In the genomic region with DNA sequence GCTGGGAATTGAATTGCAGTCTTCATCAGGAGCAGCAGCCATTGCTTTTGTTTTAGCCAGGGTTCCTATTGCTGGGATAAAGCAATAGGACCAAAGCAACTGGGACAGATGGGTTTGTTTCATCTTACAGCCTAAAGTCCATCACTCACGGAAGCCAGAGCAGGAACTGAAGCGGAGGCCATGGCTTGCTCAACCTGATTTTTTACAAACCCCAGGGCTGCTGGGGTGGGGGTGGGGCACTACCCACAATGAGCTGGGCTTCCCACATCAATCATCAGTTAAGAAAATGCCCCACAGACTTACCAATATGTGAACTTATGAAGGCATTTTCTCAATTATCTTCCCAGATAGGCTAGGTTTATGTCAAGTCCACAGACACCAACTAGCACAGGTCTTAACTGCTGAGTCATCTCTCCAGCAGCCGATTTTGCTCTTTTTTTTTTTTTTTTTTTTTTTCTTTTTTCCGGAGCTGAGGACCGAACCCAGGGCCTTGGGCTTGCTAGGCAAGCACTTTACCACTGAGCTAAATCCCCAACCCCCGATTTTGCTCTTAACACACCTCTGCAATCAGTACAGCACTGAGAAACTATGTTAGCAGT, we compare ENCODE assay signal across 20 mouse cellular contexts. TPM values are rescaled to one million over a fixed set of nuclear protein-coding genes. Genes with fewer than 3 reads are reported as not detected.
DNase-seq lines count a peak whose midpoint lies in the region; ATAC-seq and TF ChIP-seq lines count a peak whose summit lies in the region.
"Had no signal": no experiment of that assay in that cellular context is flagged by ENCODE, and none has a peak within 500 bp of the region (broad histone marks: within the 10 kb centered on the region; RNA-seq: fewer than 3 reads in every experiment).

No protein-coding gene starts in this region.

- 55% methylated on average over 6 of the region's 6 CpGs for WGBS in limb, embryonic 13.5 days
- WGBS in limb, embryonic 10.5 days = 67% methylated on average over 6 of the region's 6 CpGs
- 49% methylated on average over 6 of the region's 6 CpGs for WGBS in limb, embryonic 15.5 days
- 44% methylated on average over 6 of the region's 6 CpGs for WGBS in stomach, postnatal 0 days

- H3K27ac ChIP-seq in limb, embryonic 13.5 days = peak overlapping the region; percentile 33; the same call in 1 of the 2 replicates
- H3K27ac ChIP-seq in limb, embryonic 10.5 days = no peak overlapping the region
- 0 out of 2 replicates have a peak overlapping the region, but pooled peaks have one; percentile 1 for H3K27ac ChIP-seq in limb, embryonic 15.5 days
- H3K27ac ChIP-seq in stomach, postnatal 0 days (replicated peaks) = peak overlapping the region; percentile 63
- H3K27ac ChIP-seq: embryonic facial prominence, embryonic 13.5 days; forebrain, embryonic 12.5 days; heart, embryonic 10.5 days; heart, embryonic 15.5 days; liver, embryonic 13.5 days; midbrain, embryonic 13.5 days had no signal

- no peak for TF ChIP-seq CTCF in stomach, postnatal 0 days (IDR thresholded peaks at IDR 0.05; ENCODE audit: low read depth)

- no peak overlapping the region for H3K9ac ChIP-seq in limb, embryonic 13.5 days
- no peak overlapping the region for H3K9ac ChIP-seq in limb, embryonic 15.5 days
- no peak overlapping the region for H3K9ac ChIP-seq in stomach, postnatal 0 days (ENCODE audit: low read length)
- H3K9ac ChIP-seq: embryonic facial prominence, embryonic 13.5 days; forebrain, embryonic 12.5 days; forebrain, postnatal 0 days; heart, embryonic 15.5 days; liver, embryonic 13.5 days; midbrain, embryonic 13.5 days had no signal

- H3K36me3 ChIP-seq in limb, embryonic 13.5 days = no peaks in the 10 kb centered on the region
- no peaks in the 10 kb centered on the region for H3K36me3 ChIP-seq in limb, embryonic 10.5 days
- H3K36me3 ChIP-seq in limb, embryonic 15.5 days = no peaks in the 10 kb centered on the region
- no peaks in the 10 kb centered on the region for H3K36me3 ChIP-seq in stomach, postnatal 0 days (ENCODE audit: control insufficient read depth, insufficient read depth, low read length)
- H3K36me3 ChIP-seq: embryonic facial prominence, embryonic 13.5 days; forebrain, embryonic 12.5 days; G1E; heart, embryonic 10.5 days; heart, embryonic 15.5 days; liver, embryonic 13.5 days; midbrain, embryonic 13.5 days had no signal

- TF ChIP-seq EP300 in stomach, postnatal 0 days (optimal IDR thresholded peaks at IDR 0.05) = no peak

- no peaks in the 10 kb centered on the region for H3K9me3 ChIP-seq in limb, embryonic 13.5 days
- no peaks in the 10 kb centered on the region for H3K9me3 ChIP-seq in limb, embryonic 10.5 days (replicated peaks)
- no peaks in the 10 kb centered on the region for H3K9me3 ChIP-seq in limb, embryonic 15.5 days
- H3K9me3 ChIP-seq in stomach, postnatal 0 days (ENCODE audit: control insufficient read depth, low read length) = no peaks in the 10 kb centered on the region
- H3K9me3 ChIP-seq: embryonic facial prominence, embryonic 13.5 days; forebrain, embryonic 12.5 days; G1E; heart, embryonic 10.5 days; heart, embryonic 15.5 days; liver, embryonic 13.5 days; midbrain, embryonic 13.5 days had no signal

- no peak overlapping the region for H3K4me2 ChIP-seq in limb, embryonic 13.5 days (replicated peaks)
- no peak overlapping the region for H3K4me2 ChIP-seq in limb, embryonic 15.5 days
- H3K4me2 ChIP-seq in stomach, postnatal 0 days (replicated peaks; ENCODE audit: low read depth) = no peak overlapping the region
- H3K4me2 ChIP-seq: embryonic facial prominence, embryonic 13.5 days; forebrain, embryonic 12.5 days; heart, embryonic 15.5 days; liver, embryonic 13.5 days; midbrain, embryonic 13.5 days had no signal

- DNase-seq in limb, embryonic 10.5 days (ENCODE audit: low spot score) = no peak
- peak; percentile 14 for DNase-seq in NIH3T3 (ENCODE audit: low read depth)
- no peak for DNase-seq in stomach, postnatal 0 days (ENCODE audit: low spot score)
- DNase-seq in layer of hippocampus, adult 18-20 months (ENCODE audit: low spot score in 2 of 2) = no peak
- DNase-seq in layer of hippocampus, adult 8-10 months (ENCODE audit: low spot score in 2 of 2) = no peak
- DNase-seq: B cell, adult 2 months; cerebellum, adult 18-20 months; embryo, embryonic 11 days; forebrain, postnatal 0 days; liver, embryonic 13.5 days had no signal

- no peaks in the 10 kb centered on the region for H3K27me3 ChIP-seq in limb, embryonic 13.5 days
- no peaks in the 10 kb centered on the region for H3K27me3 ChIP-seq in limb, embryonic 10.5 days (ENCODE audit: low read depth, poor library complexity, severe bottlenecking)
- H3K27me3 ChIP-seq in limb, embryonic 15.5 days = no peaks in the 10 kb centered on the region
- no peaks in the 10 kb centered on the region for H3K27me3 ChIP-seq in stomach, postnatal 0 days (ENCODE audit: control insufficient read depth, insufficient read depth, low read length)
- H3K27me3 ChIP-seq: embryonic facial prominence, embryonic 13.5 days; forebrain, embryonic 12.5 days; heart, embryonic 15.5 days; liver, embryonic 13.5 days; midbrain, embryonic 13.5 days; Patski had no signal

- no peak overlapping the region for H3K4me3 ChIP-seq in limb, embryonic 13.5 days
- no peak overlapping the region for H3K4me3 ChIP-seq in limb, embryonic 10.5 days
- H3K4me3 ChIP-seq in limb, embryonic 15.5 days = no peak overlapping the region
- no peak overlapping the region for H3K4me3 ChIP-seq in stomach, postnatal 0 days (ENCODE audit: low read depth, low read length)
- H3K4me3 ChIP-seq: embryonic facial prominence, embryonic 13.5 days; forebrain, embryonic 12.5 days; heart, embryonic 10.5 days; heart, embryonic 15.5 days; liver, embryonic 13.5 days; midbrain, embryonic 13.5 days had no signal

- peaks cover 59% of the 10 kb centered on the region for H3K4me1 ChIP-seq in limb, embryonic 13.5 days
- peaks cover 24% of the 10 kb centered on the region for H3K4me1 ChIP-seq in limb, embryonic 10.5 days
- peaks cover 52% of the 10 kb centered on the region for H3K4me1 ChIP-seq in limb, embryonic 15.5 days
- peaks cover 7% of the 10 kb centered on the region for H3K4me1 ChIP-seq in stomach, postnatal 0 days (replicated peaks; ENCODE audit: control insufficient read depth, insufficient read depth)
- H3K4me1 ChIP-seq: midbrain, embryonic 13.5 days had no signal

- no peak for ATAC-seq in limb, embryonic 13.5 days (ENCODE audit: low FRiP score, low read depth)
- ATAC-seq in limb, embryonic 15.5 days (ENCODE audit: insufficient number of reproducible peaks, low FRiP score, low TSS enrichment, low read depth) = no peak
- no peak for ATAC-seq in stomach, postnatal 0 days (ENCODE audit: low FRiP score, low TSS enrichment)
- ATAC-seq: forebrain, postnatal 0 days; intestine, postnatal 0 days; midbrain, embryonic 13.5 days had no signal

RNA-seq across cellular contexts. Expression of a gene that starts 59.6 kb away (rescaled TPM):
- 22.3 and 24.1 TPM in 2 replicates for polyA plus RNA-seq in limb, embryonic 13.5 days (2015; fragmentation: Nextera tagmentation; extraction: Ambion mirVana)
- polyA plus RNA-seq in limb, embryonic 10.5 days (2016; fragmentation: Nextera tagmentation; extraction: Ambion mirVana) = 4.4 and 8.4 TPM in 2 replicates
- 19.7 and 19.9 TPM in 2 replicates for polyA plus RNA-seq in limb, embryonic 15.5 days (2015; fragmentation: Nextera tagmentation; extraction: Ambion mirVana)
- polyA plus RNA-seq in stomach, postnatal 0 days (2015; fragmentation: Nextera tagmentation; extraction: Ambion mirVana) = 13.1 and 14.1 TPM in 2 replicates
- 10 to 100 TPM; 84.2 to 92.7 TPM for total RNA-seq in layer of hippocampus, adult 18-20 months (2021)
- 10 to 100 TPM; 68.5 to 86.1 (median 79.8) TPM for total RNA-seq in layer of hippocampus, adult 8-10 months (2022)
